Mouse (Mus musculus): ENCODE results near the gene Wnt2. TPM values are rescaled to one million over a fixed set of nuclear protein-coding genes. Genes with fewer than 3 reads are reported as not detected.

Gene Wnt2
- polyA plus RNA-seq, 1 experiment from 2014 or later, result 1.1 TPM

DNA sequence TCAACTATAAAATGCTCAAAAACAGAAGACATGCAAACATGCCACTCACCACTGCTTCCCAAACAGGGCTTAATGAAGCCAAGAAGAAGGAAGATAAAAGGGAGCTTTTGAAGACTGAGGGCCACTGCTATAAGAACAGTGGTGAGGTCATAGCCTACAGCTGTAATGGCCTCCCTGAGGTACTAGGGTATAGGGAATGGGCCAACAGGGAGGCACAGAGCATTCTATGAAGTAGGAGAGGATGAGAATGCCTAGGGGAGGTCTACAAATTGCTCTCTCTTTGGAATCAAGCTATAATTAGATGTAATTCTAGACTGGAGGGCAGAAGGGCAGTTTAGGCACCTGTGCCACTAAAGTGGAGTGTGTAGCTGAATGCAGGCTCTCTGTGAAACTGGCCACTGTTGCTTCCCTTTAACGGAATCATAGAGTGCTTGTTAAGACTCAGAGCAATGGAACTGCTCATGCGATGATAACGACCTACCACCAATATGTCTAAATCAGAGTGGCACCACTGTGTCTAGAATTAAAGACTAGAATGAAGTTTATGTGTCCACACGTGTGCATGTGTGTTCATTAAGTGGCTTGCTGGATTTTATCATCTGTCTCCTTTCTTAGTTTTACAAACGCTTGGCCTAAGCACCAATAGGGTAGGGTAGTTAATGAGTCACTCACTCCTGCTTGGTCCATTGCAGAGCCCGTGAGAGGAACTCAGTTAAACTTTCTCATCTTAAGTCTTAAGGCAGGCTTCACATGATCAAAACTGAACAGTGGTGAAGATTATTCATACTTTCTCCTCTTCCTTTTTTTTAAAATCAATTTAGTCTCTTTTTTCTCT is 35.2 kb downstream of the Wnt2 start:
- no peak for DNase-seq (ENCODE audit: low spot score)
- 70% methylated on average over 6 of the region's 6 CpGs for WGBS
- Histone ChIP-seq H3K36me3 (replicated peaks; ENCODE audit: control insufficient read depth, insufficient read depth, low read depth, low read length) (no peaks in the 10 kb centered on the region), H3K27me3 (ENCODE audit: control insufficient read depth, insufficient read depth, low read length) (no peaks in the 10 kb centered on the region), H3K4me2 (ENCODE audit: low read depth, low read length) (no peak overlapping the region), H3K27ac (replicated peaks; ENCODE audit: low read depth, low read length) (no peak overlapping the region), H3K4me1 (ENCODE audit: control insufficient read depth, insufficient read depth, low read length) (no peaks in the 10 kb centered on the region), H3K9me3 (replicated peaks; ENCODE audit: control insufficient read depth, low read length) (no peaks in the 10 kb centered on the region), H3K9ac (replicated peaks; ENCODE audit: low read length) (no peak overlapping the region), H3K4me3 (ENCODE audit: low read depth, low read length) (no peak overlapping the region)
- peak; percentile 72; the same call in 1 of the 2 replicates for ATAC-seq (replicated peaks; ENCODE audit: insufficient number of reproducible peaks, low FRiP score, low TSS enrichment, low read depth)

DNA sequence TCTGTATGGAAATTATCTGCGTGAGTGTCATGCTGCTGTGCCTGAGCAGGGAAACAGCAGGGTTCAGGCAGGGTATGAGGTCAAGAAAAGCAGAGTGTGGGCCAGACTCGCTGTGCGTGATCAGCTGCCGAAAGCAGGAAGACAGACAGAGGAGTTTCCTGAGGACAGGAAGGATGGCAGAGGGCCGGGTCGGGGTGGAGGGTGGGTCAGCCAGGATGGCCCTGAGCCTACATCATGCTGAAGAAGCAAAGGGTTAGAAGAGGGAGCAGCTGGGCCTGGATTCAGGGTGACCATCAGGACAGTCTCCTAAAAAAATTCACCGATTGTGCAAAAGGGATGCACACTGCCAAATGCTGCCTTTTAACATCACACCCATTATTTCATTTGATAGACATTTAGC is 38.8 kb downstream of the Wnt2 start:
- Histone ChIP-seq H3K4me1 (ENCODE audit: control insufficient read depth, insufficient read depth, low read length) (no peaks in the 10 kb centered on the region), H3K36me3 (replicated peaks; ENCODE audit: control insufficient read depth, insufficient read depth, low read depth, low read length) (no peaks in the 10 kb centered on the region), H3K9me3 (replicated peaks; ENCODE audit: control insufficient read depth, low read length) (no peaks in the 10 kb centered on the region), H3K4me2 (ENCODE audit: low read depth, low read length) (no peak overlapping the region), H3K27ac (replicated peaks; ENCODE audit: low read depth, low read length) (no peak overlapping the region), H3K9ac (replicated peaks; ENCODE audit: low read length) (no peak overlapping the region), H3K4me3 (ENCODE audit: low read depth, low read length) (no peak overlapping the region), H3K27me3 (ENCODE audit: control insufficient read depth, insufficient read depth, low read length) (no peaks in the 10 kb centered on the region)
- ATAC-seq (replicated peaks; ENCODE audit: insufficient number of reproducible peaks, low FRiP score, low TSS enrichment, low read depth), result no peak
- DNase-seq (ENCODE audit: low spot score), result no peak
- WGBS, result 65% methylated on average over 7 of the region's 7 CpGs

DNA sequence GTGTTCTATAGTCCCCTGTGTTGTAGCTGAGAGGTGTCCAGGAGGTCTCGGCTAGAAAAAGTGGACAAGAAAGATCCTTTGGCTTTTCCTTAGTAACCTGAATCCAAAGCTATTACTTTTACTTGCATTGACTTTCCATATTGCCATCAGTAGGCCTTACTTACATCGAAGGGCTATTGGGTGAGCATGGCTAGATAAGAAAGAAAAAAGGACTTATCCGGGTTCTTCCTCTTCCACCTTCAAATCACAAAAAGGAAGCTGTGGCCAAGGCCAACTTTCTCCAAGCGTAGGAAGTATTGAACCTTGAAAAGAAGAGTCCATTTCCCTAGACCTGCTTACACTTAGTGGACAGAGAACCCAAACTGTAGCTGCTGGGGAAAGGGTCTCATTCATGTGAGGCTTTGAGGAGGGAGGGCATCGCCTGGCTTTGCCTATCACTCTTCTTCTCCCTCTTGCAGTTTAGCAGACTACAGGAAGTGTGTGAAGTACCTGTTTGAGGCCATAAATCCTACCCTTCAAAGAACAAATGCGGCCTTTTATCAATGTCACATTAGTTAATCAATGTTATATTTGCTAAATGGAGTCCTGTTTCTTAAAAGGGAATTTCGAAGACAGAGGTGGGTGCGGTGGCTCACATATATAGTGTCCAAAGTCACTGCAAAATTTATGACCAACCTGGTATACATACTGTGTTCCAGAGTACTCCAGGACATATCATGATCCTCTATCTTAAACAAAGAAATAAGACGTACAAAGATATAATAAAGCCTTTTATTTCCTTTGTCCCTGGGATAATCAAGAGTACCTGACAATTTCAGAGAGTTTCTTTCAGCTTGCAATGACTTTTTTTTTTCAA is 40.0 kb downstream of the Wnt2 start:
- WGBS, result 89% methylated on average over 9 of the region's 9 CpGs

GRCm38 (mm10) chr6:17979361-17979760 is 51.0 kb downstream of the Wnt2 start:
- Histone ChIP-seq H3K4me2 (ENCODE audit: low read depth, low read length) (no peak overlapping the region), H3K4me1 (ENCODE audit: control insufficient read depth, insufficient read depth, low read length) (no peaks in the 10 kb centered on the region), H3K9ac (replicated peaks; ENCODE audit: low read length) (no peak overlapping the region), H3K27me3 (ENCODE audit: control insufficient read depth, insufficient read depth, low read length) (no peaks in the 10 kb centered on the region), H3K27ac (replicated peaks; ENCODE audit: low read depth, low read length) (no peak overlapping the region), H3K4me3 (ENCODE audit: low read depth, low read length) (no peak overlapping the region), H3K9me3 (replicated peaks; ENCODE audit: control insufficient read depth, low read length) (no peaks in the 10 kb centered on the region), H3K36me3 (replicated peaks; ENCODE audit: control insufficient read depth, insufficient read depth, low read depth, low read length) (no peaks in the 10 kb centered on the region)
- WGBS, result 59% methylated on average over 1 of the region's 1 CpGs
- DNase-seq (ENCODE audit: low spot score), result no peak
- no peak for ATAC-seq (replicated peaks; ENCODE audit: insufficient number of reproducible peaks, low FRiP score, low TSS enrichment, low read depth)

More for the DNA sequence above, 40.0 kb downstream of the Wnt2 start:
- Histone ChIP-seq H3K4me3 (ENCODE audit: low read depth, low read length) (no peak overlapping the region), H3K36me3 (replicated peaks; ENCODE audit: control insufficient read depth, insufficient read depth, low read depth, low read length) (no peaks in the 10 kb centered on the region), H3K4me1 (ENCODE audit: control insufficient read depth, insufficient read depth, low read length) (no peaks in the 10 kb centered on the region), H3K27me3 (ENCODE audit: control insufficient read depth, insufficient read depth, low read length) (no peaks in the 10 kb centered on the region), H3K27ac (replicated peaks; ENCODE audit: low read depth, low read length) (no peak overlapping the region), H3K9me3 (replicated peaks; ENCODE audit: control insufficient read depth, low read length) (no peaks in the 10 kb centered on the region), H3K4me2 (ENCODE audit: low read depth, low read length) (no peak overlapping the region), H3K9ac (replicated peaks; ENCODE audit: low read length) (no peak overlapping the region)
- ATAC-seq (replicated peaks; ENCODE audit: insufficient number of reproducible peaks, low FRiP score, low TSS enrichment, low read depth) (no peak), DNase-seq (ENCODE audit: low spot score) (no peak)

GRCm38 (mm10) chr6:17978881-17979280 is 51.5 kb downstream of the Wnt2 start:
- no peaks in the 10 kb centered on the region for H3K27me3 ChIP-seq (ENCODE audit: control insufficient read depth, insufficient read depth, low read length)
- no peak overlapping the region for H3K4me2 ChIP-seq (ENCODE audit: low read depth, low read length)
- H3K4me3 ChIP-seq (ENCODE audit: low read depth, low read length), result no peak overlapping the region
- no peak overlapping the region for H3K27ac ChIP-seq (replicated peaks; ENCODE audit: low read depth, low read length)
- H3K9ac ChIP-seq (replicated peaks; ENCODE audit: low read length), result no peak overlapping the region
- H3K4me1 ChIP-seq (ENCODE audit: control insufficient read depth, insufficient read depth, low read length), result no peaks in the 10 kb centered on the region
- H3K9me3 ChIP-seq (replicated peaks; ENCODE audit: control insufficient read depth, low read length), result no peaks in the 10 kb centered on the region
- ATAC-seq (replicated peaks; ENCODE audit: insufficient number of reproducible peaks, low FRiP score, low TSS enrichment, low read depth) (no peak), DNase-seq (ENCODE audit: low spot score) (no peak)
- no peaks in the 10 kb centered on the region for H3K36me3 ChIP-seq (replicated peaks; ENCODE audit: control insufficient read depth, insufficient read depth, low read depth, low read length)
- WGBS, result 89% methylated on average over 3 of the region's 3 CpGs

- no peak overlapping the region for H3K27ac ChIP-seq (replicated peaks; ENCODE audit: low read depth, low read length)
- DNase-seq (ENCODE audit: low spot score), result no peak
- no peaks in the 10 kb centered on the region for H3K36me3 ChIP-seq (replicated peaks; ENCODE audit: control insufficient read depth, insufficient read depth, low read depth, low read length)
- H3K4me1 ChIP-seq (ENCODE audit: control insufficient read depth, insufficient read depth, low read length), result no peaks in the 10 kb centered on the region
- no peak overlapping the region for H3K4me2 ChIP-seq (ENCODE audit: low read depth, low read length)
- ATAC-seq (replicated peaks; ENCODE audit: insufficient number of reproducible peaks, low FRiP score, low TSS enrichment, low read depth), result no peak
- no peak overlapping the region for H3K9ac ChIP-seq (replicated peaks; ENCODE audit: low read length)
- no peaks in the 10 kb centered on the region for H3K9me3 ChIP-seq (replicated peaks; ENCODE audit: control insufficient read depth, low read length)
- 78% methylated on average over 5 of the region's 5 CpGs for WGBS
- H3K4me3 ChIP-seq (ENCODE audit: low read depth, low read length), result no peak overlapping the region
- no peaks in the 10 kb centered on the region for H3K27me3 ChIP-seq (ENCODE audit: control insufficient read depth, insufficient read depth, low read length)
Measured at GRCm38 (mm10) chr6:17978324-17978723, 52.1 kb downstream of the Wnt2 start.

DNA sequence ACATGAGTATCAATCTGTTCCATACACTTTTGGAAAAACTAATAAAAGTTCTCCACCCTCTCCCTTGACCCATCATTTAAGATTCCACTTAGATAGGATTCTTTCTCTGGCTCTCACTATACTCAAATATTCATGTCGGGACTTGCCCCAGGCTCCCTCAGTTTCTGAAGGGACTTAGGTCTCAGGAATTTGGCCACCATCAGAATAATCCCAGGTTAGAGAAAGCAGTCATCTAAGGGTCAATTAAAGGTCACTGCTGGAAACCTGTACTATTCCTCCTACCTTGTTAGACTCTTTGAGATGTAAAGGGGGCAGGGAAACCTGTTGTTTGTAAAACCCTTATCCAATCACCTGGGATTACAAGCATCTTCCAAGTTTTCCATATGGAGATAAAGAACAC is 53.2 kb downstream of the Wnt2 start:
- no peaks in the 10 kb centered on the region for H3K36me3 ChIP-seq (replicated peaks; ENCODE audit: control insufficient read depth, insufficient read depth, low read depth, low read length)
- H3K4me3 ChIP-seq (ENCODE audit: low read depth, low read length), result no peak overlapping the region
- no peaks in the 10 kb centered on the region for H3K9me3 ChIP-seq (replicated peaks; ENCODE audit: control insufficient read depth, low read length)
- WGBS, result 61% methylated on average over 1 of the region's 1 CpGs
- no peaks in the 10 kb centered on the region for H3K4me1 ChIP-seq (ENCODE audit: control insufficient read depth, insufficient read depth, low read length)
- no peak overlapping the region for H3K9ac ChIP-seq (replicated peaks; ENCODE audit: low read length)
- H3K27me3 ChIP-seq (ENCODE audit: control insufficient read depth, insufficient read depth, low read length), result no peaks in the 10 kb centered on the region
- H3K27ac ChIP-seq (replicated peaks; ENCODE audit: low read depth, low read length), result no peak overlapping the region
- DNase-seq (ENCODE audit: low spot score) (no peak), ATAC-seq (replicated peaks; ENCODE audit: insufficient number of reproducible peaks, low FRiP score, low TSS enrichment, low read depth) (no peak)
- no peak overlapping the region for H3K4me2 ChIP-seq (ENCODE audit: low read depth, low read length)

- no peak overlapping the region for H3K9ac ChIP-seq (replicated peaks; ENCODE audit: low read length)
- H3K9me3 ChIP-seq (replicated peaks; ENCODE audit: control insufficient read depth, low read length), result no peaks in the 10 kb centered on the region
- no peak overlapping the region for H3K4me3 ChIP-seq (ENCODE audit: low read depth, low read length)
- no peaks in the 10 kb centered on the region for H3K36me3 ChIP-seq (replicated peaks; ENCODE audit: control insufficient read depth, insufficient read depth, low read depth, low read length)
- no peak for ATAC-seq (replicated peaks; ENCODE audit: insufficient number of reproducible peaks, low FRiP score, low TSS enrichment, low read depth)
- WGBS, result 88% methylated on average over 3 of the region's 3 CpGs
- H3K27ac ChIP-seq (replicated peaks; ENCODE audit: low read depth, low read length), result no peak overlapping the region
- DNase-seq (ENCODE audit: low spot score), result no peak
- H3K27me3 ChIP-seq (ENCODE audit: control insufficient read depth, insufficient read depth, low read length), result no peaks in the 10 kb centered on the region
- no peak overlapping the region for H3K4me2 ChIP-seq (ENCODE audit: low read depth, low read length)
- H3K4me1 ChIP-seq (ENCODE audit: control insufficient read depth, insufficient read depth, low read length), result no peaks in the 10 kb centered on the region
Measured at GRCm38 (mm10) chr6:17974416-17974815, 56.0 kb downstream of the Wnt2 start.
